Mouse (Mus musculus) embryonic fibroblast, embryonic 13.5 days (primary cell): ENCODE data around the gene Iqschfp.

Source experiments
- CTCF ChIP-seq: IDR thresholded peaks from 2 replicates; pipeline ENCODE4 v1.5.1; 2011; ENCODE audit warnings: mild to moderate bottlenecking, control low read depth, low read length, moderate library complexity, borderline replicate concordance; ENCODE audit not compliant: insufficient read depth
- POLR2A ChIP-seq: IDR thresholded peaks from 2 replicates; pipeline ENCODE4 v1.6.1; 2011; ENCODE audit warnings: low read depth, mild to moderate bottlenecking, control low read depth, low read length, moderate library complexity

DNA sequence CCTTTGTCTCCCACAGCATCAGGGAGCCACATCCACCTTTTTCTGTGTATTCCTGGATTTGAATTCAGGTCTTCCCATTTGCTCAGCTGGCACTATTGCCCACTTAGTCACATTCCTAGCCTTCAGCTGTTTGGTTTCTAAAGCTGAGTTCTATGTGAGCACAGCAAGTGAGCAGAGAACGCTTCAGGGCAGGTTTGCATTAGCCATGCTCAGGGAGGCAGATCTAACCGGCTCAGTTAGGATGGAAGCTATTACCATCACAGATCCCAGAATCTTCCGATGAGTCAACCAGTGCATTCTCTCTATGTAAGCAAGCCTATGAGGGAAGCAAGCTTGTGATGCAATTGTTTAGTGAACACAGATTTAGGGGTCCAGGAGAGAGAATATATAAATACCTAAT is 493.5 kb downstream of the Iqschfp start:
- TF ChIP-seq CTCF (no peak), POLR2A (no peak)
